10 mouse cellular contexts compared by ENCODE assay signal in the genomic region with DNA sequence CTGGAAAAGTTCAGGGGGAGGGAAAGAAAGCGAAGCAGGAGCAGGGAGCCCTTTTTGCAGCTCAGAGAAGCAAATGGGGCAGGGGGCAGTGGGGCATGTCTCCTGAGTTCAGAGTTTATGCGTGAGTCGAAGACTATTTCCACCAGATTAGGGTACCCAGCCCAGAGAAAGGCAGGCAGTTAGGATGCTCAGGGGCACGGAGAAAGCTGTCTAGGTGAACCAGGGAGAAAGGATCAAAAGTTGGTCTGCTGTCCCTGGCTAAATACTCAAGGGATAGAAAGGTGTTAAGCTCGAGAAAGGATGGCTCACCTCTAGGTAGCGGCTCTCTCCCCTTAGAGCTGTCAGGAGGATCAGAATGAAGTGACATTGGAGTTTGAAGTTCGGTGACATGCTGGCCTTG. TPM values are rescaled to one million over a fixed set of nuclear protein-coding genes. Genes with fewer than 3 reads are reported as not detected.
DNase-seq lines count a peak whose midpoint lies in the region; ATAC-seq lines count a peak whose summit lies in the region.
"Had no signal": no experiment of that assay in that cellular context is flagged by ENCODE, and none has a peak within 500 bp of the region (broad histone marks: within the 10 kb centered on the region; RNA-seq: fewer than 3 reads in every experiment).

No protein-coding gene starts in this region.

- H3K4me2 ChIP-seq in kidney, embryonic 16.5 days (replicated peaks; ENCODE audit: low read depth, low read length) = peak overlapping the region; percentile 78
- peak overlapping the region; percentile 94 for H3K4me2 ChIP-seq in forebrain, embryonic 13.5 days
- peak overlapping the region; percentile 94 for H3K4me2 ChIP-seq in limb, embryonic 12.5 days
- H3K4me2 ChIP-seq in stomach, embryonic 14.5 days (replicated peaks; ENCODE audit: low read depth, low read length) = peak overlapping the region; percentile 67

- H3K36me3 ChIP-seq in kidney, embryonic 16.5 days (ENCODE audit: insufficient read depth, low read length) = no peaks in the 10 kb centered on the region
- no peaks in the 10 kb centered on the region for H3K36me3 ChIP-seq in forebrain, embryonic 13.5 days (ENCODE audit: poor library complexity, severe bottlenecking)
- H3K36me3 ChIP-seq in limb, embryonic 12.5 days = no peaks in the 10 kb centered on the region
- no peaks in the 10 kb centered on the region for H3K36me3 ChIP-seq in stomach, embryonic 14.5 days (ENCODE audit: control insufficient read depth, insufficient read depth, low read length)

- H3K9ac ChIP-seq in kidney, embryonic 16.5 days (replicated peaks; ENCODE audit: low read length) = no peak overlapping the region
- H3K9ac ChIP-seq in forebrain, embryonic 13.5 days = peak overlapping the region; percentile 60; the same call in 1 of the 2 replicates
- peak overlapping the region; percentile 35; the same call in 1 of the 2 replicates for H3K9ac ChIP-seq in limb, embryonic 12.5 days (replicated peaks)
- no peak overlapping the region for H3K9ac ChIP-seq in stomach, embryonic 14.5 days (replicated peaks; ENCODE audit: low read depth, low read length)

- H3K4me3 ChIP-seq in kidney, embryonic 16.5 days (ENCODE audit: low read length) = peak overlapping the region; percentile 48
- peak overlapping the region; percentile 45 for H3K4me3 ChIP-seq in forebrain, embryonic 13.5 days
- peak overlapping the region; percentile 48 for H3K4me3 ChIP-seq in limb, embryonic 12.5 days (replicated peaks)
- H3K4me3 ChIP-seq in stomach, embryonic 14.5 days (ENCODE audit: low read depth, low read length) = peak overlapping the region; percentile 30

- no peak overlapping the region for H3K27ac ChIP-seq in kidney, embryonic 16.5 days (ENCODE audit: low read length)
- H3K27ac ChIP-seq in forebrain, embryonic 13.5 days = no peak overlapping the region
- H3K27ac ChIP-seq in limb, embryonic 12.5 days = no peak overlapping the region
- H3K27ac ChIP-seq in stomach, embryonic 14.5 days (ENCODE audit: low read length) = no peak overlapping the region

- H3K9me3 ChIP-seq in kidney, embryonic 16.5 days (ENCODE audit: low read length) = no peaks in the 10 kb centered on the region
- no peaks in the 10 kb centered on the region for H3K9me3 ChIP-seq in forebrain, embryonic 13.5 days (replicated peaks)
- H3K9me3 ChIP-seq in limb, embryonic 12.5 days = no peaks in the 10 kb centered on the region
- no peaks in the 10 kb centered on the region for H3K9me3 ChIP-seq in stomach, embryonic 14.5 days (ENCODE audit: control insufficient read depth, low read depth, low read length)

- peaks cover 35% of the 10 kb centered on the region for H3K27me3 ChIP-seq in kidney, embryonic 16.5 days (ENCODE audit: insufficient read depth, low read length)
- peaks cover 28% of the 10 kb centered on the region for H3K27me3 ChIP-seq in forebrain, embryonic 13.5 days
- peaks cover 40% of the 10 kb centered on the region for H3K27me3 ChIP-seq in limb, embryonic 12.5 days
- H3K27me3 ChIP-seq in stomach, embryonic 14.5 days (ENCODE audit: control insufficient read depth, insufficient read depth, low read length) = peaks cover 15% of the 10 kb centered on the region; the same call in 1 of the 2 replicates

- ATAC-seq in kidney, embryonic 16.5 days (ENCODE audit: low FRiP score, low TSS enrichment) = no peak
- no peak for ATAC-seq in forebrain, embryonic 13.5 days
- no peak for ATAC-seq in limb, embryonic 12.5 days (ENCODE audit: insufficient number of reproducible peaks, insufficient read depth, low FRiP score, low TSS enrichment, low read depth)
- no peak for ATAC-seq in stomach, embryonic 14.5 days (ENCODE audit: insufficient number of reproducible peaks, insufficient read depth, low FRiP score, low read depth)

- DNase-seq in kidney, adult 9 months = no peak
- no peak for DNase-seq in adrenal gland, postnatal 36 days
- no peak for DNase-seq in thymus, postnatal 4 days
- no peak for DNase-seq in adrenal gland, adult (ENCODE audit: inconsistent age in 2 of 2, low spot score in 1 of 2)

- H3K4me1 ChIP-seq in kidney, embryonic 16.5 days (ENCODE audit: insufficient read depth, low read length) = peaks cover 8% of the 10 kb centered on the region; the same call in 1 of the 2 replicates
- peaks cover 20% of the 10 kb centered on the region for H3K4me1 ChIP-seq in forebrain, embryonic 13.5 days
- H3K4me1 ChIP-seq in limb, embryonic 12.5 days (replicated peaks) = peaks cover 15% of the 10 kb centered on the region
- no peaks in the 10 kb centered on the region for H3K4me1 ChIP-seq in stomach, embryonic 14.5 days (ENCODE audit: control insufficient read depth, insufficient read depth, low read length)

- WGBS in kidney, embryonic 16.5 days = 7% methylated on average over 7 of the region's 7 CpGs
- 15% methylated on average over 7 of the region's 7 CpGs for WGBS in forebrain, embryonic 13.5 days
- WGBS in limb, embryonic 12.5 days = 9% methylated on average over 7 of the region's 7 CpGs
- 16% methylated on average over 7 of the region's 7 CpGs for WGBS in stomach, embryonic 14.5 days

RNA-seq across cellular contexts. Expression of gene Crhbp, which starts 0.4 kb away (rescaled TPM):
- 0.09 and 0.17 TPM in 2 replicates for polyA plus RNA-seq in kidney, embryonic 16.5 days (2015; fragmentation: Nextera tagmentation; extraction: Ambion mirVana)
- 0.37 TPM in 2 replicates for polyA plus RNA-seq in forebrain, embryonic 13.5 days (2015; fragmentation: Nextera tagmentation; extraction: Ambion mirVana)
- polyA plus RNA-seq in limb, embryonic 12.5 days (2016; fragmentation: Nextera tagmentation; extraction: Ambion mirVana) = 0.69 and 1.1 TPM in 2 replicates
- polyA plus RNA-seq in stomach, embryonic 14.5 days (2014; fragmentation: Nextera tagmentation; extraction: Ambion mirVana) = 0.19 and 0.24 TPM in 2 replicates
- total RNA-seq in adrenal gland, postnatal 36 days (2021) = under 1 TPM in 1 of 2 experiments, not detected in 1; 0.40 TPM

RNA-seq across cellular contexts. Expression of gene S100z, which starts 34.2 kb away (rescaled TPM):
- polyA plus RNA-seq in kidney, embryonic 16.5 days (2015; fragmentation: Nextera tagmentation; extraction: Ambion mirVana) = not detected in 2 replicates
- polyA plus RNA-seq in forebrain, embryonic 13.5 days (2015; fragmentation: Nextera tagmentation; extraction: Ambion mirVana) = not detected in 2 replicates
- not detected in 2 replicates for polyA plus RNA-seq in limb, embryonic 12.5 days (2016; fragmentation: Nextera tagmentation; extraction: Ambion mirVana)
- 0.78 TPM in 1 of 2 replicates, not detected in the other for polyA plus RNA-seq in stomach, embryonic 14.5 days (2014; fragmentation: Nextera tagmentation; extraction: Ambion mirVana)
- not detected for total RNA-seq in adrenal gland, postnatal 36 days (2021)
- total RNA-seq: left cerebral cortex, postnatal 14 days had no signal
- polyA plus RNA-seq: brain, embryonic 14.5 days had no signal

Comparison
In these comparisons a context has a peak if more than half of its experiments do, and no peak if none do; other contexts are left out.
1. H3K9ac ChIP-seq: peak in forebrain, embryonic 13.5 days (single experiment) and limb, embryonic 12.5 days (single experiment); none in kidney, embryonic 16.5 days (single experiment) and stomach, embryonic 14.5 days (single experiment).
2. Peak in every context shown above with its lines, with median percentiles within 50 percentile points of each other: H3K4me2 ChIP-seq and H3K4me3 ChIP-seq.